Mouse (Mus musculus) forelimb bud, embryonic 11.5 days (tissue): ENCODE measurements at regions not wholly inside any gene's neighbourhood (a gene's known extent, or its start where the extent isn't known, plus 50 kb on each side); places are given as distances from the start of the nearest gene placed in this dataset.
"Not testable (repeated sequence)": the region's sequence is repeated elsewhere in the genome, so short reads cannot be mapped to it uniquely, and the experiment has no call there.

Experiments
- DNase-seq: peaks from one replicate; pipeline ENCODE4 v3.0.0-alpha.2; 2012; ENCODE audit warnings: low read depth, low spot score

- DNase-seq = no peak
Observed at GRCm38 (mm10) chrX:68486585-68486984, 191.8 kb upstream of the Fmr1 start.

DNA sequence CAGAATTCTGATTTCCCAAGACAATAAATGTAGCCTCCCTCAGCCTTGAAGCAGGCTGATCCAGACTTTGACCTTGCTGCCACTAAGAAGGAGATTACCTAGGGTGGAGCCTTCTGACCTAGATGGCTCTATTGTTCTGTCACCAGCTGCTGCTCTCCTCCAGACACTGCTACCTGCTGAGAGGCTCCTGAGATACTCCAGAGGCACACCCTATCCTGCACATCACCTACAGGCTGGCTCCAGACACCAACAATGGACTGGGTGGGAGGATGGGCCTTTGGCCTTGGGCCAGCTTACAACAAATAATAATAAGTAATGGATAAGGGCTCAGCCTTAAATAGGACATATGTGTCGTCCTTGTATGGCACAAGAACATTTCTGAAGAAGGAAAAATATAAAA, 186.3 kb upstream of the Fmr1 start:
- DNase-seq = not testable (repeated sequence)

- no peak for DNase-seq
Observed at GRCm38 (mm10) chrX:68494398-68495143, 183.8 kb upstream of the Fmr1 start.

GRCm38 (mm10) chrX:68495144-68495493, 183.2 kb upstream of the Fmr1 start:
- no peak for DNase-seq

GRCm38 (mm10) chrX:68495751-68496150, 182.6 kb upstream of the Fmr1 start:
- DNase-seq = no peak

DNA sequence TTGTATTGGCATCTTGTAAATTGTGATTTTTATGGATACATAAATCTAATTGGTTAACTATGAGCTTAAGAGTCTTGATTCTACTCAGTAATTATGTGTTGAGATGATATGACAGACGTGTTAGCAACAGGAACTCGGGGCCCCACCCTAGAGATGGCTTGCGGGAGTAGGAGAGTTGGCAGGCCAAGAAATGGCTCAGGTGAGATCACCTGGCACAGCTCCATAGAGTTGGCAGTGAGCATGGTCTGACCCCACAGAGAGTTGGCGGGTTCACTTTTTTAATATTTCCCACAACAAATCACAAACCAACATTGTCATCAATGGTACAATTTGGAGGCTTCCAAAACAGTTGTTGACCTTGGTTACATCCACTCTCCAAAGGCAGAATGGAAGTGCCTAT, 180.5 kb upstream of the Fmr1 start:
- no peak for DNase-seq

GRCm38 (mm10) chrX:68502938-68503337, 175.4 kb upstream of the Fmr1 start:
- DNase-seq = no peak

GRCm38 (mm10) chrX:68507664-68508063, 170.7 kb upstream of the Fmr1 start:
- no peak for DNase-seq

- no peak for DNase-seq
Observed at GRCm38 (mm10) chrX:68512213-68512766, 166.1 kb upstream of the Fmr1 start.

- no peak for DNase-seq
Observed at GRCm38 (mm10) chrX:68546561-68546960, 131.8 kb upstream of the Fmr1 start.

GRCm38 (mm10) chrX:68554031-68554430, 124.3 kb upstream of the Fmr1 start:
- DNase-seq = no peak

DNA sequence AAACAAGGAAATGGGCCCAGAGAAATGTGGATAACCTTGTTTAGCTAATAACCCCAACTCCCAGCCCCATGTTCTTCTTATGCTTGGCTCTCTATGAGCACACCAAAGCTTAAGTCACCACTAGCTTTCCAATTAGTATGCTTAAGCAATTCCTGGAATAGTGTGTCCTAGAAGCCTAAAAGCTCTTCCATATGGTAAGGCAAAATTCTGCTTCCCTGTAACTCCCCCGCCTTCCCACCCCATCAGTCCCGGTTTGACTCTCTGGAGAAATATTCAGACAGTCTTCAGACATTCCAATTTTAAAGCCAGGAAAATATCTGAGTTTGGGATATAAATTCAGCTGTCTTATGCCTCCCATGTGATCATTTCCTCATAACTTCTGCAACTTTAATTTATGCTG, 120.6 kb upstream of the Fmr1 start:
- DNase-seq = no peak

GRCm38 (mm10) chrX:68585246-68585645, 93.1 kb upstream of the Fmr1 start:
- peak; percentile 35 for DNase-seq

DNA sequence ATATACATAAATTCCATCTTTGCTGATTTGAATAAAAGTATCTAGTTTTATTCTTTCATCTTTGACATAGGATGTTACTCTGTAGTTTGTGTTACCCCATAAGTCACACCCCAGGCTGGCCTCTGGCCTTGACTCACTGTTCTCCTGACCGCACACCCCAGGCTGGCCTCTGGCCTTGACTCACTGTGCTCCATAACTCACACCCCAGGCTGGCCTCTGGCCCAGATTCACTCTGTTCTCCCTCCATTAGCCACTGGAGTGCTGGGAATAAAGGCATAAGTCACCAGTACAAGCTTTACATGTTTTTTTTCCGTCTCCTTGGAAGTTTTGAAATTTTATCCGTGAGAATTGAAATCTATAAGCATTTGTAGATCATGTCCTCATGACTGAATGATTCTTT, 56.2 kb upstream of the Fmr1 start:
- DNase-seq = no peak
